Mouse (Mus musculus) heart, adult 2 months (tissue): ENCODE measurements around the gene B4galt5.

Source experiments
- EP300 ChIP-seq: fragments of 200-500 bp; IDR thresholded peaks from 2 replicates; pipeline ENCODE4 v1.6.1; 2011; ENCODE audit warnings: low read depth, low read length, control low read depth; ENCODE audit not compliant: insufficient read depth
- POLR2A ChIP-seq: fragments of 200-500 bp; IDR thresholded peaks from 2 replicates; pipeline ENCODE4 v1.6.1; 2011; ENCODE audit warnings: mild to moderate bottlenecking, low read depth, low read length, control low read depth; ENCODE audit not compliant: insufficient read depth

DNA sequence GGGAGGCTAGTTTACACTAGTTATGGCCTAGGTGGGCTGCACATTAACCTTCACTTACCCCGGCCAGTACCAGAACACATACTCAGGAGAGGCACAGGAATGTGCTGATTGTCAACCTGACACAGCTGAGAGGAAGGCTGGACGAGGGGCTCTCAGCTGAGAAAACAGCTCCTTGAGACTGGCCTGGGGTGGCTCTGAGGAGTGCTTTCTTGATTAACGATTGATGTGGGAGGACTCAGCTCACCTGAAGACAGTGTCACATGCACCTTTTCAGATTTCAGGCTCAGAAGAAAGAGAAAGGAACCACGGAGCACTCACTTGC lies 42.7 kb downstream of the B4galt5 start:
- TF ChIP-seq POLR2A (no peak), EP300 (no peak)
